Mouse (Mus musculus) left cerebral cortex, postnatal 36 days (tissue): ENCODE data around the gene 4921511C20Rik. TPM values are rescaled to one million over a fixed set of nuclear protein-coding genes. Genes with fewer than 3 reads are reported as not detected.

Experiments
- DNase-seq, 2 experiments: peaks; one replicate each; pipeline ENCODE4 v3.0.0; 2021 to 2022; ENCODE audit warnings: low spot score in 2 of 2, mixed read lengths in 1 of 2
- intact Hi-C: fragments of 180-260 bp; cut with DNase I; formaldehyde crosslinking; loops from one replicate; pipeline ENCODE4 v1.15.1; 2025
- total RNA-seq, 2 experiments: library from RNA; stranded (reverse); gene quantifications; 2 replicates each; pipeline ENCODE4 v1.2.3; 2021

4921511C20Rik gene
- total RNA-seq, result not detected

DNA sequence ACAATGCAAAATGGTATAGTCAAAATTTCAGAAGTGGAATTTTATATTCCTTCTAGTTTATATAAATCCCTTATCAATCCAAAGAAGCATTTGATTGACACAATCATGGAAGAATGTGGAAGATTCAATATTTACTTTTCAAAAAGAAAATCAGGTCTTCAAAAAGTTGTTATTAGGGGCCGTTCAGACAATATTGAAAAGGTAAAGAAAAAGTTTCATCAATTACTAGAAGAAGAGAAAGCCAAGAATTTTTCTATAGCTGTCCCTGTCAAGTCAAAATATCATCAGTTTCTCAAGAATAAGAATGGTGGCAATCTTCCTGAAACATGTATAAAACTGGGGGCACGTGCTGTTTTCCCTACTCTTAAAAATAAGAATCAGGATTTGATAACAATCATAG lies at the start of gene 4921511C20Rik:
4921511C20Rik (plus strand) TSS at position 301 of the 400 bp plus-strand sequence.
- intact Hi-C loops, result no loop called here
- no peak for DNase-seq
